Mouse (Mus musculus): ENCODE data around the gene Snx1.

The Snx1 gene

DNA sequence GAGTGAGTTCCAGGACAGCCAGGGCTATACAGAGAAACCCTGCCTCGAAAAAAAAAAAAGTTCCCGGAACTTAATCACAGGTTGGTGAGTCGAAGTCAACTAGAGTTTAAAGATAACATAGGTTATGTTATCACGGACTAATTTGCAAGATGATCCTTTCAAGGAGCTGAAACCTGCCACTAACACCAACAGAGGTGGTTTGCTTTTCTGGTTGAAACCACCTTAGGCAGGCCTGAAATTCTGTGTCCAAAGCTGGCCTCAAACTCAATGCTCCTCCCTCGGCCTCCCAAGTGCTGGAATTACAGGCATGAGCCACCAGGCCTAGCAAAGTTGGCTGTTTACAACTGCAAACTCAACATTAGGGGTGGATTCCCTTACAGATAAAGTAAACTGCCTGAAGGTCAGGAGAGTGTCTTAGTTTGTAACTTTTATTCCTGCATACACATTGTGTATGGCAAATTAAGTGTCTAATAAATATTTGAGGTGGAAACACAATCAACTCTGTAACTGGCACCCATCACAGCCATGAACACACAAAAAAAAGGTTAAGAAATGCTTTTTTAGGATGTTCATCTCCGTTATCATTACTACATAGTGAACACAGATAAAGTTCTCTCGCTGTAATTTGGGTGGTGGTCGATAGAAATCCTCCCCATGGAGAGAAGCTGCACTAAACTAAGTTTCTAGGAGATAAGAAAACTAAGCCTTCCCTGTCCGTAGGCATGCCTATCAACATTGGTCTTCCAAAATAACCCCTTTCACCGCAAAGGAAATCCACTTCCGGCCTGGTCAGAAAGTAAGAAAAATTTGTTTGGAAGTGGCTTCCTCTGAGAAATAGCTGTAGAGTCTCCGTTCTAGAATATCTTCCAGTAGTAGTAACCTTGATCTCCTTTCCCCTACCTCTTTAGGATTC is 588 bp downstream of the Snx1 start:
- DNase-seq, result peak; percentile 43

DNA sequence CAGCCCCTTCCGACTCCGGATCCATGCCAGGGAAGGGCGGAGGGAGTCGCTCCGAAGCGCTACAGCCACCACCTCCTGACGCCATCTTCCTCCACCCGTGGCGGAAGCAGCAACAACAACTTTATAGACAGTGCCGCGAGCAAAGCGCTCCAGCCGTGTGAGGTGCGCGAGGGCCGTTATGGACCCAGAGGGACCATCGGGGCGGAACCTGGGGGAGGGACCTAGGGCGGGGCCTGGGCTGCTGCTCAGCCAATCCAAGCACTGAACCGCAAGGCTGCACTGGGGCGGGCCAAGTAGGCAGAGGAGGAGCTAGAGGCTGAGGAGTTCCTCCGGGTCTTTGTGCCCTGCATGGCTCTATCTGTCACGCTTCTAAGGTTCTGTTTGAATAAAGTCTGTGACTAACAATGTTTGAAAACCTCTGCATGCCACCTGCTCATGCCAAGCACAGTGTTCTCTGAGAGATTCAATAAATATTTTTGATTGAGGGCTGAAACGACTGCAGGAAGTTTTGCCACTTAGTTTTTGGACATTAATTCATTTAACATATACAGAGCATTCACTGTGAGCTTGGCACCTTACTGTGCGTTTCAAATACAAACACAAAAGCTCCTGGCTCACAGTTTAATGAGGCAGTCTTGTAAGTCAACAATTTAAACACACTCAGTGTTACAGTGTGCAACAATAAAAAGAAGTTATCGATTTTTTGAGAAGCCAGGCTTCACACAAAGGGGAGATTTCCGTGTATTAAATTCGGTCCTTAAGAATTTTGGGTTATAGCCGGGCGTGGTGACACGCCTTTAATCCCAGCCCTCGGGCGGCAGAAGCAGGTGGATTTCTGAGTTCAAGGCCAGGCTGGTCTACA is 1.5 kb downstream of the Snx1 start:
- peak; percentile 98 for DNase-seq

DNA sequence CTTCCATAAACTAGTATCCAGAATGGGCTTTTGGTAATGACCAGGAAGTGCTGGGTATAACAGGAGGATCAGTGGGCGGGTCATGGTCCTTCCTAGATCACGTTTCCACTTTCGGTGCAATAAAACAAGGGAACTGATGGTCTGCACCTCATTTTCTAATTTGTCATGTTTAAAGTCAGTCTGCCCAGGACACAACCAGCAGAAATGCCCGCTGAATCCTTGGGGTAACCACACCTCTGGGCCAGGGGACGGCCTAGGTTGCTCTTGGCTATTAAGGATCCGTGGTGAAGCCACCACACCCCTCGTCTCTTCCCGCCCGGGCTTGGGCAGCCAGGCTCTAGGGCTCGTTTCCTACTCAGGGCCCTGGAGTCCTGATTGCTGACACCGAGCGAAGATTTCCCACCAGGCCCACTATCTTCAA is 2.3 kb downstream of the Snx1 start:
- no peak for DNase-seq

DNA sequence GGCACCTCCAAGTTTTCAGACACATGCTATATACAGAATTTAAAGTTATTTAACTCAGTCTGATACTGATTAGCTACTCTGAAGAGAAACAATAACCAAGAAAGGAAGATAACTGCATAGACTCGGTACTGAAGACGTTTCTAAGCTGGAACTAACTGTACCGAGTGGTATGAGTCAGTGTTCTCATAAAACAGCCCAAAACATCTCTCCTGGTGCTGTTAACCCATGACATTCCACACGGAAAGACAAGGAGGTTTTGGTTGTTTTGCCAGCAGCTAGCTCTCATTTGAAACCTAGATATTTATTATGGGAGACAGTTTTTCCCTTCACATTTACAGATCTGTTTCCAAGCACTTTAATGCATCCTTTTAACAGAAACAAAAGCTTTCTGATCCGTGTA is 2.7 kb downstream of the Snx1 start:
- DNase-seq, result no peak

DNA sequence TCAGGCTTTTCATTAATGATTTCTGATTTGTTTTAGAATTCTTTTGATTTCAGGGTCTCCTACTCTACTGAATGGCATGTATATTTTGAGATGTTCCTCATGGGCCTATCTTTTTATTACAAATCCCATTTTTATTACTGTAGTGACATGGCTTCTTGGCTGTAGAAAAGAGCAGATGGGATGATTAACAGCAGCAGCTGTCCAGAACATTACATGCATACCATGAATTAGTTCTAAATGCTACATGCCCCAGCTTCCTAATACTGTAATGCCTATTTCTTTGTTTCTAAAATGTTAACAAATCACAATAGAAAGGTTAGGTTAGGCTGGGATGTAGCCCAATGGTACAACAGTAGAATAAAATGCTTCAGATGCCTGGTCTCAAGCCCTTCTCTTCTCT is 5.0 kb downstream of the Snx1 start:
- no peak for DNase-seq

DNA sequence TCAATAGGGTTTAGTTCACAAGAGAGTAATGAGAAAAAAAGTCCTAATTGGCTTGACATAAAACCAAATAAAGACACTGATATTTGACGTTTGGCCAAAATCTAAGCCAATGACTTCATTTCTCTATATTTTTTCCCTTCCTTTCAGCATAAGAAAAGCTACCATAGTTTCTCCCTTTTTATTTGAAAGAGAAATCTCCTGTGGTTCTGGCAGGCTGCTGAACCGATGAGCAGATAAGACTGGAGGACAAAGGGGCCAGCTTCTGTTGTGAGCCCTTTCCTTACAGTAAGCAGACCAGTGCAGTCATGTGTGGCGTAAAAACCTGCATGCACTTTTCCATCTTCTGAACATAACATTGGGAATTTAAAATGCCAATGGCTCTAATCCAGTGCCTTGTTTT is 5.4 kb downstream of the Snx1 start:
- DNase-seq, result no peak

DNA sequence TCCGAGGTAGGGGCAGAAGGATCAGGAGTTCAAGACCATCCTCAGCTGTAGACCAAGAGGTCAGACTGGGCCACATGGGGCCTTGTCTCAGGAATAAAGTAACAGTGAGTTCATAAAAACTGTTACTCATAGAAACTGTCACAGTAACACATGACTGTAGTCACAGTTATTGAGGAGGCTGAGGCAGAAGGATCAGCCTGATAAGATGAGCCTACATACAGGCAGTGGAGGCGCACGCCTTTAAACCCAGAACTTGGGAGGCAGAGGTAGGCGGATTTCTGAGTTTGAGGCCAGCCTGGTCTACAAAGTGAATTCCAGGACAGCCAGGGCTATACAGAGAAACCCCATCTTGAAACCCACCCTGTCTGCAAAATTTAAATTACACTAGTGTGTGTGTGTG is 6.3 kb downstream of the Snx1 start:
- no peak for DNase-seq

DNA sequence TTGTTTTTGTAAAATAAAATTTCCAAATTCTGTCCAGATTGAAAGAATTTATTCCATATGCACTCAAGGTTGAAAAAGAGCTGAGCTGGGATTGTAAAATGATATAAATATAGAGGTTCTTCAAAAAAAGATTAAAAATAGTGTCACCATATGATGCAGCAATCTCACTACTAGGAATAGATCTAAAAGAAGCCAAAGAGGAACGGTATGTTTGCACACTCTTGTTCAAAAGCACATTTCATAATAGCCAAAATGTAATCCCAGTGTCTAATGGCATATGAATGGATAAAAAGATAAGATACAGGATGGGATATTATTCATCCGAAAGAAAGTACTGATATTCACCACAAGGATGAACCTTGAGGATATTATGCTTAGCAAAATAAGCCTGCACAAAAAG is 6.9 kb downstream of the Snx1 start:
- DNase-seq, result no peak

DNA sequence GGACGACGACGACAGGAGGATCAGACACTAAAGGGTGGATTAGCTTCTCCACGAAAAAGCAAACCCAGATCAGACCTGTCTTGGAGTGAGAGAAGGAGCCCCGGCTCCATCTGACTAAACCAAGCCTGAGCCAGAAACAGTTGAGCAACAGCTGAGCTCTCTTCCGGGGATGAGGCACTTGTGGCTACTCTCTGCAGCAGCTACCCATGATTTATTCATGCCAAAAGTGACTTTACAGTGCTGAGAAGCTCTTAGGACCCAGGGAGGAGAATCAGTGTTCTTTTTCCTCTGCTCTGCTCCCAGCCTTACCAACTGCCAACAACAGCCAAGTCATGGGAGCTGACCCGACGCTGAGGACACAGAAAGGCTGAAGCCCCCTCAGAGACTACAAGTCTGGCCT is 9.5 kb downstream of the Snx1 start:
- DNase-seq, result no peak

DNA sequence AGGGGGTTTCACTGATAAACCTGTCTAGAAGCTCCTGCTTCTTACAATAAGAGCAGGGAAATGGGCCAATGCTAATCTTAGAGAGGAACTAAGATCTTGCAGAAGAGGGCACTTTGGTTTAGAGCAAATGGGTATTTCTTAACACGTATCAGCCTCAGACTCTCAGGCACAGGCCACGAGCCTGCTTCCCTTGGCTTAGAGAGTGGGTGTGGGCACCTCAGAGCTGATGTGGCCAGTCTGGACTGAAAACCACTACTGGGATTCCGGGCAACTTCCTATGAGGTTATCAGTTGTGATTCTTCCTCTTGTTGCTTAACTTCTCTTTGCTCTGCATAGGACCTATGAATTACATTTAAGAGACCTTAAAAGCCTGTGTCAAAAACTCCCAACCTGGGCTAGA is 12.0 kb downstream of the Snx1 start:
- DNase-seq, result no peak

DNA sequence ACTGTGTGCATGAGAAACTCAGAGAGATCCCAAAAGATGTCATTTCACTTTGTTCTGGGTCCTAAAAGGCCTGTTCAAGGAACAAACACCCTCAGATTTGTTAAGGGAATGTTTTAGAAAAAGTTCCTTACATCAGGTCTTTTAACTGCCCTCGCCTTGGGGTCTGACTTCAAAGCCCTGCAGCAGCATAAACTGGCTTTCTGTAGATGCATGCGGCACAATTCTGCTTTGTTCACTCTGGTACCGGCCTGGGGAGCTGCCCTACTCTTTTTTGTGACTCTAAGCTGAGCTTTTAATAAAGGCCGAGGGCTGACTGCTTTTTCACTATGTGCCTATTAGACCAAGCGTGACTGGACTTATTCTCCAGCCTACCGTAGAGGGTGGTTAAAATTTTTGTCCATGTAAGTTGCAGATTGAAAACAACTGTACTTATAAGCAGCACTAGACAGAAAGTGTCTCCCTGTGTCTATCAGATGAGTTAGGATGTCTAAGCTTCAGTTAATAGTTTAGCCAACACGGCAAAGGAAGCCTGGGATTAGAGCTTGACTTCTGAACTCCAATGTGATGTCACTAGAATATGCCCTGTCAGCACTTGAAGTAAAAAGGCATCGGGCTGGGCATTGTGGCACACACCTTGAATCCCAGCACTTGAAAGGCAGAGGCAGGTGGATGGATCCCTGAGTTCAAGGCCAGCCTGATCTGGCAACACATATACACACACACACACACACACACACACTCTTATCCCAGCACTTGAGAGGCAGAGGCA is 15.6 kb downstream of the Snx1 start:
- DNase-seq, result no peak

DNA sequence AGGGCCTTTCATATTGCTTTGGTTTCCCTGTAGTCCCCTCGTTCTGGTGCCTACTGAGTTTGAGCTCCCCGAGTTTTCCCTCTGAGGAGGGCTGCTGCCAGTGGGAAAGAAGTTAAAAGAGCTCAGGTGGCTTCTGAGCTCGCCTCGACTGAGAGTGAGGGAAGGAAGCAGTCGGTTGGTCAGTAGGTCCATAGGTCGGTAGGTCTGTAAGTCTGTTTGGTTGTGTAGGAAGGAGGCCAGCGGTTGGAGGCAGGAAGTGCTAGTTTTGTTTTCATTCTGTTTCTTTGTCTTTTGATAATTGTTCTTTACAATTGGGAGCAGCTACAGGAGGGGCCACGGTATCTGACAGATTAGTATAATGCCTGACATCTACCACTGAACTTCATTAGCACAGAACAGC is 16.3 kb downstream of the Snx1 start:
- no peak for DNase-seq

DNA sequence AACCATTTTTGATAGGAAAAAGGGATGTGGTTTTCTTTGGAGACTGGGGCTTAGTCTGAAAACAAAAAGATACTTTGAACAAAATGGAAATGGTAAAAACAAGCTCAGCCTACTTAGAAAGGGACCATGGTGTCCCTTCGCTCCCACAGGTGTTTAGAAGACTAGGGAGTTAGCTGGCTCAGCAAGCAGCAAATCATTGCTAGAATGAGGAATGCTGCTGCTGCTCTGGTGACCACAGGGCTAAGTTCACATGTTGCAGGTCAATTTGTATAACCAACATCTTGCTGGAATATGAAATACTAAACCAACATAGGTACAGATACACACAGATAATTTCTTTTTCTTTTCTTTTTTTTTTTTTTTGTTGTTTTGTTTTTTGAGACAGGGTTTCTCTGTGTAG is 16.8 kb downstream of the Snx1 start:
- DNase-seq, result no peak

DNA sequence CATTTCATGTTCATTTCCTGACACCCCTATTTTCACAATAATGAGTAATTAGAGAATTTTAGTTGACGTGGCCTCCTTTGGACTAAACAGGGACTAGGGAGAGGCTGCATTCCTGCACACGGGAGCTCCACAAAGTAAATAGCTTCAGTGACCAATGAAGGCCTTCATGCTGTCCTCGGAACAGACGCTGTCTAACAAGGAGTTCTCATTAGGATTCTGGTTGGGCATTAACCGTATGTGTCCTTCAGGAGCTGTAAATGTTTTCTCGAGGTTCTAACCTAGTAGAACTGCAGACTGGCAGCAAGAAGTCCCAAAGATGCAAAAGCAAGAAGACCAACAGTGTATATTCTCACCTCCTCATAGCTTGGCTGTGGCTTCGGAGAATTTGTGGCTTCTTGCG is 21.2 kb downstream of the Snx1 start:
- DNase-seq, result no peak

DNA sequence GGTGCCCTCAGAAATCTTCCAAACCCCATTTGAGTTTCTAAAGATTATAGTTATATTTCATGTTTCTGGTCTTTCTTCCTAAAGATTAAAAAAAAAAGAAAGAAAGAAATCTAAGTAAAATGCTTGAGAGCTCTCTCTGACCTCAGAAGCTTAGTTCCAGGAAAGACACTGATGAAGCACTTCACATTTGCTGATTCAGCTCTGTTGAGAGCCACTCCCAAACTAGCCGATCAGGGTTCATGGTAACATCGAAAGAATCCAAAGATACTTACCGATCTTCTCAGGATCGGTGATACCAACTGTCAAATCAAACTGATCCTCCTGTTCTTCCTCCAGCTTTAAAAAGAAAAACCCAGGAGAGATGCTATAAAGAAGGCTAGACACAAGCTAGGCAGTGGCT is 21.8 kb downstream of the Snx1 start:
- DNase-seq, result no peak

DNA sequence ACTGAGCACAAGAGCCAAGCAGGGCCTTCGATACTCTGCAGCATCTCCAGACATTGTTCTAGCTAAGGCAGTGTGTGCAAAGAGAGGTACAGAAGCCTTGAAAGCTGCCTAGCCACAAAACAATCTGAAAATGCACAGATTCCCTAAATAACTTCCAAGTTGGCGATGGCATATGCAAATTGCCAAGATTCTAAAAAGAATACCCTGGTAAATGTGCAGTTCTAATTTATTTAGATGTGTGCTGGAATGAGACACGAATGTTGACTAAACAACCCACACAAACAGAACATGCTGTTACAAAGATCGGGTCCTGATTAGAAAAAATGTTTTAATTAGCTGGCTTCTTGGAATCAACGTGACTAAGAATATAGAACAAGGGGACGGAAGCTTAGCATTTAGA is 23.7 kb downstream of the Snx1 start:
- no peak for DNase-seq

DNA sequence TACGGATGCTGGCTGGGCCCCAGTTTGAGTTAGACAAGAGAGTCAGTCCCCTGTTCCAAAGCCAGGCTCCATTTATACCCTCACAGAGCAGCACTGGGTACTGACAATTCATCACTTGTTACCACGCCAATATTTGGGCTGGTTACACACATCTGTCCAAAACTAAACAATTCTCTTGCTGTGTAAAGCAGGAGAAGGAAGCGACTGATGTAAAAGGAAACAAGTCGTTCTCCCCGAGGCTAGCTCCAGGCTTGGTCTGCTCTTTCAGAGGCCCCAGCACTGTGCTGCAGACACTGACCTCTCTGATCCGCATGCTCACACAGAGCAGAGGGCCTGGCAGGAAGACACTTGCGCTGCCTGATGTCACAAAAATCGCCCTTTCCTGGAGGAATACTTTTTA is 24.8 kb downstream of the Snx1 start:
- peak; percentile 28 for DNase-seq

DNA sequence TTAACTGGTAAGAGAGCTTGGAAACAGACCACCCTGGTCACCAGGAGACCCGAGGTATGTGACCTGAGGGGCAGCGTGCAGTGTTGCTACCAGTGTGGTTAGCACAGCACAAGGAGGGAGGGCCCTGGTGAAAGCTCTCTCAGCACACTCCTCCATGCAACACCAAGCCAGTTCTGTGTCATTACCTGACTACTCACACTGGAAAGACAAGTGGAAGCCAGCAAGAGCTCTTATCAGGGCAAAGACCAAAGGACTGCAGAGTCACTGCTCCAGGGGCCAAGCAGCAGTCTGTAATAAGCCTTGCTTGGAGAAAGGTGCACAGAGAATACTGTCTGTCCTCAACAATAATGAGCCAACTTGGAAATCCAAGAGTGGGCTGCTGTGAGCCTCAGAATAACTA is 33.7 kb downstream of the Snx1 start:
- DNase-seq, result no peak

DNA sequence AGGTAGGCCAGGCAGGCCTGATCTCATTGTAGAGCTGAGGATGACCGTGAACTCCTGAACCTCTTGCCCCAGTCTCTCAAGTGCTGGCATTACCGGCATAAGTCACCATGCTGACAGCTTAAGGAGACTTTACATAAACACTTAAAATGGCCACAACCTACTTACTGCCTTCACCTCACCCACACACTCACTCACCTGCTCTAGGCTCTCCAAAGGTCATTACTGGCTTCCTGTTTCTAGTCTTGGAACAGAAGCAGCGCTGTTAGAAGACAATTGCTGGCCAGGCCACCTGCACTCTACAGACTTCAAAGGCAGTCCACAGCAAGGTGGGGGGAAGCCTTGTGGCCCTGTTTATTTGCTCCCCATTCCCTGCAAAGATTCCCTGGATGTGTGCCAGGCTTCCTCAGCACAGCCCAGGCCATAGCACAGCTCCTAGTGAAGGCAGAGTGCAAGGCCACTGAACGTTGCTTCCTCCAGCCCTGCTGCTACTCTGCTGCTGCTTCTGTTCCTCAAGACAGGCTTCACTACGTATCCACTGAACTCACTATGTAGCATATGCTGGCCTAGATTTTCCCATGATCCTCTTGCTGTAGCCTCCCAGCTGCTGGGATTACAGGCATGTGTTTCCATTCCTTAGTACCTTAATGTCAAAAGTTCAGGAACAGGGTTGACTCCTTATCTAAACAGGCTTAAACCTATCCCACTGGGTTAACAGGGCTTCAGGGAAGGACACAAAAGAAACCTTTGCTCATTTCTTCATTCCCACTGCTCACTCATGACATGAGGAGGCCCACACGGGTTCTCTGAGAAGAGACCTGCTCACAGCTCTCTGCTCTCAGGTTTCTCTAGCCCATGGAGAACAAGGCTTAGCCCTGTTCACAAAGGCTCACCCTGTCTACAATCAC is 34.8 kb downstream of the Snx1 start:
- DNase-seq, result no peak

DNA sequence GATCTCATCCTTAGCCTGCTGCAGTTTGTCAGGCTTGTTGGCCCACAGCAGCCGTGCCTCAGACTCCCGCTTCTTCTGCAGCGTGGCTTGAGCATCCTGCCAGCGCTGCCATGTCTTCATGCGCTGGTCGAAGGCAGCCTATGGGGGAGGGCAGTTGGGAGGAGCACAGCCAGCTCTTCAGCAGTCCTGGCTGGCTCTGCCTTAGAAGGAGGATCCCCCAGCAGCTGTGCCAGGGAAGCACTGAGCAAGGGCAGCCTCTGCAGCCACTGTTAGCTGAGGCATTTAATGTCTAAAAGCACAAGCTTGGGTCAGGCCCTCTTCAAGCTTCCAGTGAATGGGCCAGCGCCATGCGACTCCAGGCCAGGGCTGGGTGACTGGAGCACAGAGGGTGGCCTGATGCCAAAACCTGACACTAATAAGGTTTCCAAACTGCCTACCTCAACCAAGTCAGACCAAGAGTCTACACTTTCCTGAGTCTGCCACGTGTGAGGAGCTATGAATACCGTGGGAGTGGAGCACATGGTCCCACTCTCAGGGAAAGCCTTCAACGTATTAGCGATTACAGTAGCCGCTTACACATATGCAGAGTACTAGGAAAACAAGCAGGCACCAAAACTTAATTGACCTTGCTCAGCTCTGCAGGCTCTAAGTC is 35.7 kb downstream of the Snx1 start:
- no peak for DNase-seq

DNA sequence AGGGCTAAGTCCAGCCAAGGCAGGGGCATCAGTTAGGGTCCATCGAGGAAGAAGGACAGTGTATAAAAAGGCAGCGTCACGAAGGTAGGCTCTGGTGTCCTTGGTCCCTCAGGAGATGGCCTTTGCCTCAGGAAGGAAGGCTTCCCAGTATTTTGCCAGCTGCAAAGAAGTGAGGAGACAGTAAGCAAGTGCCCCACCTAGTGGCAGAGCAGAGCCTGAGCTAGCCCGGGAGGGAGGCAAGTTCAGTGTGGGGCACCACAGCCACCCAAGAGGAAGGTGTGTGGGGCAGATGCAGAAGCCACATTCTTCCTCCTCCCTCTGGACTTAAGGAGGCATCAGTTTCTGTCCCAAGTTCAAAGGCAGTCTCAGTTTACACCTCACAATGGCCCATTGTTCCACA is 38.0 kb downstream of the Snx1 start:
- no peak for DNase-seq

DNA sequence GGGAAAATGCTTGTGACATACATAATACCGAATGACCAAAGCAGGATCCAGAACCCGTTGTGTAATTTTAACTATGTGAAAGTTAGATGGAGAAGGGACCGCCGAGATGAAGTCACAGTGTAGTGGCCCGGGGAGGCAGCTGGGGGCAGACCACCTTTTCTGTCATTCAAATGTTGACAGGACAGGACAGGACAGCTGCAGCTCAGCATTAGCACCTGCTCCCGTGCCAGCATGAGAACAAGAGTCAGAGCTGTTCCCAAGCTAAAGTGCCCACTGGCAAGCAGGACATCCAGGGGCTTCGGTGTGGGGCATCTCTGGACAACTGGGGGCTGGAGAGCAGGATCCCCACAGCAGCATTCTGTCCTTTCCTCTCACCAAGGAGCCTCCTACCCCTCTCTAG is 39.3 kb downstream of the Snx1 start:
- DNase-seq, result no peak

Measured in cerebellum, adult 9-11 months (tissue).